Mouse (Mus musculus) ovary, postnatal 36 days (tissue): ENCODE measurements around the gene Six2.

Experiments
- DNase-seq: peaks from one replicate; pipeline ENCODE4 v3.0.0; 2022; ENCODE audit warnings: low spot score, mixed read lengths

Gene Six2

DNA sequence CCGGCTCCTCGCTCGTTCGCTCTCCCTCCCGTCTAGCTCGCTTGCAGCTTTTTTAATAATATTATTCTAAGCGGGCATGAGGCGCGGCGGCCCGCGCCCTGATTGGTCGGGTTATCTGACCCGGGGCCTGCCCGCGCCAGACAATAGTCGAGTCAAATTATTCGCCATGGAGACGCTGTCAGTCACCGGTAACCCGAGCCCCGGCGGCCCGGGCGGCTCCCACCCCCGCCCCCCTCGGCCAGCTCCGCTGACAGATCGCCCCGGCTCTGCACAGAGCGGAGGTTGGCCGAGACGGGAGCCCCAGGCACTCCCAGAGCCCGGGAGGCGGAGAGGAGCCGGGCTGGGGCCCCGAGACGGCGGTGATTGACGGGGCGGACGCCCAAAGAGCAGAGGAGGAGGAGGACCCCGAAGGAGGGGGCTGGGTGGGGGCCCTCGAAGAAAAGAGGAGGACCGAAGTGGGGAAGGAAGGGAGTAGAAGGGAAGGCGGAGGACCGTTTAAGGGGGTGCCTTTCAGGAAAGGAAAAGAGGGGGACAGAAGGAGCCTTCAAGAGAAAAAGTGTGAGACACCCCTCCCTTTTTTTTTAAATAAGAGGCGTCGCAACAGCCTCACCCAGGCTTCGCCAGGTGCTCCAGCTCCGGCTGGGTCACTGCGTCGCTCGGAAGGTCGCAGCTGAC, at the start of gene Six2:
Six2 (minus strand) TSS at position 39 of the 675 bp plus-strand sequence.
- peak; percentile 58 for DNase-seq

DNA sequence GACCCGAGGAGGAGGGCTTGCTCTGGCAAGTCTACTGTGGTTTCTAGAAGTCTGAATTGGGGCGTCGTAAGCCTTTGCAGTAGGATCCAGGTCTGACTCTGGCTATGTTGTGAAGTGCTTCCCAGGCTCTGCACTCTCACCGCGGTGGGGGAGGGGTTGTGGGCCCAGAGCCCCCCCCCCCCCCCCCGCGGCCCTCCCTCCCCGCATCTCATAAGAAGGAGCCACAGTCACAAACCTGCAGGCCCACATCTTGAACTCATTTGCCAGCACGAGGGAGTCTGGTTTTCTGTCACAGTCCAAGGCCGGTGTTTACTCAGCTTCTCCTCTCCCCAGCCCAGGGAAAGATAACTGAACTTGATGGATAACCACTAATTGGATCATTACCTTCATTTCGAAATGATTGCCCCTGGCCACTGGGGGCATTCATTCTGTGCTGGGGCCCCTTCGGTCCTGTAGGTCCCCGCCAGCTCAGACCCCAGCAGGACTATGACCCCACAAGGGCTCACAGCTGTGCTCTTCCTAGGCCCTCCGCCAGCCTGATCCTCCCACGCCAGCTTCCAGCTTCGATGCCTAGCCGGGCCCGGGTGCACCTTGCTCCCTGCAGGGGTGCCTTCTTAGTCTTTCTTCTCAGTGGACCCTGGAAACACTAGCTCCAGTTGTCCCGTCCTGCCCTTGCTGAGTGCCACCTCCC, 49.2 kb upstream of the Six2 start:
- DNase-seq, result no peak

- DNase-seq, result no peak
Measured at GRCm38 (mm10) chr17:85731329-85731728, 43.3 kb upstream of the Six2 start.

- no peak for DNase-seq
Measured at GRCm38 (mm10) chr17:85730231-85731015, 42.3 kb upstream of the Six2 start.

DNA sequence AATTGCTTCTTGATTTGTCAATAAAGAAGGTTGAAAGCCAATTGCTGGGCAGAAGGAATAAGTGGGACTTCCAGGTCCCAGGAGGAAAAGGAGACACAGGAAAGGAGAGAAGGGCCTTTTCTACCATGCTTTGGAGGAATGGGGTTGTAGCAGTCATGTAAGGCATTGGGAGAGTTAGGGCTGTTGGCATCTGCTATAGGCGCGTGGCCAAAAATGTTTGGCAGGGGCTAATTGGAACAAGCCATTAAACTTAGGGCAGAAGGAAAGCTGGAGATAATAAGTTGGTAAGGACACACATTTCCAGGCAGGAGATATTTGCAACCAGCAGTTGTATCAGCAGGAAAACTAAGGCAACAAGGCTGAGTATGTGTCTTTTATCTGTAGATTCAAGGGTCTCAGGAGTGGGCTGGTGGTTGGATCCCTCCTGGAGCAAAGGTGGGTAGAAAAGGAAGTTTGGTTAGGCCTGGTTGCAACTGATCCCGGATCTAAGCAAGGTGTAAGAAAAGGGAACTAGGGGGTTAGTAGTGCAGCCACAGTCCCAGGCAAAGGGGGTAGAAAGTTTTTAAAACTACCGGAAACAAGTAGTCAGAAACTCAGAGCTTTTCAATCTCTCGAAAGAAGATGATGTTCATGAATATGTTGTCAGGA, 40.1 kb upstream of the Six2 start:
- DNase-seq, result no peak

GRCm38 (mm10) chr17:85725988-85726387, 37.9 kb upstream of the Six2 start:
- DNase-seq, result no peak

- DNase-seq, result no peak
Measured at GRCm38 (mm10) chr17:85723166-85723565, 35.1 kb upstream of the Six2 start.

GRCm38 (mm10) chr17:85717266-85717665, 29.2 kb upstream of the Six2 start:
- DNase-seq, result no peak

GRCm38 (mm10) chr17:85715784-85716183, 27.7 kb upstream of the Six2 start:
- DNase-seq, result no peak

DNA sequence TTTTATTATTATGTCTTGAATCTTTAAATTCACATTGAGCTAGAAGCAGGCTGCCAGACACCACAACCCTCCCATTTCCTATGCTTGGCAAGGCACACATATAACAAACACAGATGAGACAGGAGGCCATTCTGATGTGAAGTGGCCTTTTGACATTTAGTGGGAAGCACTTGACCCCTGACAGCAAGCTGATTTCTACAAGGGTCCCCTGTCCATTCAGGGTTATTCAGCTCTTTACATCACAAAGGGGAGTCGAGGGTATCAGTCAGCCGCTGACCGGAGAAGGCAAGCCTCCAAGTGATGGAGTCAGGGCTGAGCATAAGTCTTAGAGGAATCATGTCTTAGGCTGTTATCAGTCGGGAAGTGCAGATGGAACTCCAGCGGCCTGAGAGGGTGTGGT, 26.3 kb upstream of the Six2 start:
- DNase-seq, result no peak

DNA sequence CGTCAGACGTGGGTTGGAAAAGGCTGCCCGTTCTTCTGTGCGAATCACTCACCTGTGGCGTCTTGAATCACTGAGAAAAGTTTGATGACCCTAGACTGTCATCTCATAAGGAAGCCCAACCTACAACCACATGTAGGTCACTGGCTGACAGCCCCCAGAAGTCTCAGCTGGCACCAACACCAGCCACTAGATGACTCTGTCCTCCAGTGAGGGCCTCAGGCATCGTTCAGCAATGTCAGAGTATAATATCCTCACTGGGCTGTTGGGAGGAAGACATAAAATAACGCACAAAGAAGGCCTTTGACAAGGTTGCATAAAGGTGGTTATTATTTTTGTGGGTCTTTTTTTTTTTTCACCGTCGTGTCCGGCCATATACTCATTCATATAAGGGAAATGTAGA, 24.8 kb upstream of the Six2 start:
- no peak for DNase-seq

DNA sequence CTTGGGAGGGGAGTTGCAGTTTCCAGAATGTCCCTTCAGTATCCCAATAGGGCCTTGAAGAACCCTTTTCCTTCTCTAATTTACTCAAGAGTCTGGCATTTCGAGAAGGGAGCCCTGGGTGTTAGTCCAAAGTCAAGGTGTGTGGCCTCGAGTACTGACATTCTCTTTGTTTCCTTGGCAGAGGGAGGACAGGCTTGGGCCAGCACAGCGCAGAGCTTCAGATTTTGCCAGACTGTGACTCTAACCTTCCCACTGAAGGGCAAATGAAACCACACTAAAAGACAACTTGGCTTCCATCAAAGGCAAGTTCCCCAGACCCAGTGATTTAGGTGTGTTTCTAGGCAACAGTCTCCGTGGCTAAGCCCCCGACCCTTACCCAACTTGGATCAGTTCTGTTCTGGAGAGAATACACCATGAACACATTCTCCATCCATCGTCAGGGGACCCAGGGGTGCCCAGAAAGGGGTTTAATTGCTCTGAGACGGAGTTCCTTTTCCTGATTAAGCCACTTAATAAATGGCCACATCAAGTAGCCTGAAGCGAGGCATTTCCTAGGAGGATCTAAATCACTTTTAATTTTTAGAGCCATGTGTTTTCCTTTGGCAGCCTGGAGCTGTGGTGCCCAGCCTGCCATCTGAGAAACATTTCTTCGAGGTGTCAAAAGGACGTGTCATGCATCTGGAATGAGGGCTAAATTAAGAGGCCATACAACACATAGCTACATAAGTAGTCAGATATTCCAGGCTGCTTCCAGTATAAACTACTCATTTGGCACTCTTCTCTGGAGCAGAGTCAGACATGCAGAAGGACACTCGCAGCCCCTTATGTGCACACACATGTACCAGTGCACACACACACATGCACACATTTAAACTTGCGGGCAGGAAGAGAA, 16.5 kb upstream of the Six2 start:
- no peak for DNase-seq

GRCm38 (mm10) chr17:85700028-85700427, 12.0 kb upstream of the Six2 start:
- DNase-seq, result no peak

DNA sequence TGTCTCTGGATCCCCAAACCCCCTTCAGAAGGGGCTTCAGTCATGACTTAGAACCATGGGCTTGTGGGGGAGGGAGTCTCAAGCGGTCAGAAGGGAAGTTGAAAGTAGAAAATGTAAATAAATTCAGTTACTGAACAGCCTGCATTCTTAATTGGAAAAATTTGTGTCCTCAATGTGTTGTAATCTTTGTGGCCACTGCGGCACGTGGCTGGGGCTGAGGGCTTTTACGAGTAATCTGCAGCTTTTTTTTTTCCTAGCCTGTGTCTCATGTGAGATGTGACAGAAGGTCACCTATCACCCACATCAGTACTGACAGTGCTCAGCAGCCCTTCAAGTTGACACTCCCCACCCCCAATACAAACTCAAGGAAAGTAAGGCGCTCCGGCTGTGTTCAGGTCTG, 10.6 kb upstream of the Six2 start:
- DNase-seq, result no peak

- DNase-seq, result no peak
Measured at GRCm38 (mm10) chr17:85697976-85698375, 9.9 kb upstream of the Six2 start.

- no peak for DNase-seq
Measured at GRCm38 (mm10) chr17:85694499-85694898, 6.4 kb upstream of the Six2 start.

- DNase-seq, result no peak
Measured at GRCm38 (mm10) chr17:85693101-85693500, 5.0 kb upstream of the Six2 start.

DNA sequence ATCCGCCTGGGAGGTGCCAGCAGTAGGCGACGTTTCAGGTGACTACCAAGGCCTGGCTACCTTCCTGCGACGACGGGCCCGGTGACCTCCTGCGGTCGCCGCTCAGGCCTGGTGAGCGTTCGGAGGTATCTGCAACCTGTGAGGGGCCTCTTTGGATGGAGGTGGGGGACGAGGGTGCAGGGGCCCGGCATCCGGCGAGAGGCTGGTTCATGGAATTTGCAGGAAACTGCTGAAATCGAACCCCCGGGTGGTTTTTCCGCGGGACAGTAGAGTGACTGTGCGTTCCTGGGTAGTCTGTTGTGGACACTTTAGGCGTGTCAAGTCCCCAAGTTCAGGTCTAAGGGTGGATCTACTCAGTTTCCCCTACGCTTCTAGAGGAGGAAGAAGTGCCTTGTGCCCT, 4.5 kb upstream of the Six2 start:
- DNase-seq, result no peak

DNA sequence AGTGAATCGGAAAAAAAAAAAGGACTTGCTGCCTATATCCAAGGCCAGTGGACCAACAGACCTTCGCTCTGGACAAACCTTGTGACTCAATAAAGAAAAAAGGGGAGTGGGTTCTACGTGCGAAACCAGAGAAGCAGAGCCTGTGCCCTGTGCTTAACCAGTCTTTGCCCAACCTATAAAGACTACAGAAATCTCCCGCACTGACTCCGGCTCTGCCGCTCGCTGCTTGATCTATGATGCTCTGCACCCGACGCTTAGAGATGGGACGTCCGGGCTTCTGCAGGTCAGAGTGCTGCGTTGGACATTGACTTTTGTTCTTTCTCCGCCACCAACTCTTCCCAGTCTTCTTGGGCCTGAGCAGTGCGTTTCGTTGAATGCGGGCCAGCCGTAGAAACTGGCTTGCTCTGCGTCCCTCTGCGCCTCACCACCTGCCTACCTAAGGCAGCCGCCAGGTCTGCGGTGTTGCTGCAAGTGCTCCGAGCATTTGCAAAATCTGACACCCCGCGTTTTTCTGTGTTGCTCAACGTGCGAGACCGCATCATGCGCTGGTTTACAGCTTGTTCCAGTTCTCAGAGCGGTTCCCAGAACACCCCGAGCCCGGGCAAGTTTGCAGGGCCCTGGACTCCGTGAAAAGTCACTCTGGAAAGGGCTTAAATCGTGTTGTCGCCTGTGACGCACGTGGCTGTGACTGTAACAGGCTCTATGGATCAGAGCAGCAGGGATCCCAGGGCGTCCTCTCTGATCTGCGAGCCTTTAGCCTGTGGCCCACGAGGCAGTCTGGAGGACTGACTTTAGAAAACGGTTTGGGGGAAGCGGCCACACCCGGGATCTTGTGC, 3.8 kb upstream of the Six2 start:
- DNase-seq, result no peak

DNA sequence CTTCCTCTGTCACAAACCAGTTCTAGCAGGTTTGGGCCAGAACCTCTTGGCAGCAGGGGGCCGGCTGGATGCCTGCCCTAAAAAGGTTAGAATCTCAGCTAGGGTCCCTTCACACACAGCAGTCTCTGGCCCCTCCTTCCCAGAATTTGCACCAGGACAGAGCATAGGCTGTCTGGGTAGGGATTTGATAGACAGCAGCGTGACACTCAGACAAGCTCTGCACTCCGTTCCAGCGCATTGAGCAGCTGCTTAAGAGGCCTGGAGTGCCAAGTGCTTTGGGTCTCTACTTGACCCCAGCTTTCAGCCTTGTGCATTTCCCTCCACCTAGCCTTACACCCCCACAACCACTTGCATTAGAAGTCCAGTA, 2.9 kb upstream of the Six2 start:
- DNase-seq, result no peak
